Mouse (Mus musculus) naive thymus-derived CD4-positive, alpha-beta T cell, adult 5 months (primary cell): ENCODE results near the gene Psen2. TPM values are rescaled to one million over a fixed set of nuclear protein-coding genes. Genes with fewer than 3 reads are reported as not detected.

Source experiments
- polyA plus RNA-seq: library from polyadenylated mRNA; unstranded; fragments of 100-300 nt; shearing (Covaris generic); gene quantifications from one replicate; pipeline ENCODE4 v1.2.1, GENCODE M21; 2017

The Psen2 gene
- 52.2 TPM for polyA plus RNA-seq

DNA sequence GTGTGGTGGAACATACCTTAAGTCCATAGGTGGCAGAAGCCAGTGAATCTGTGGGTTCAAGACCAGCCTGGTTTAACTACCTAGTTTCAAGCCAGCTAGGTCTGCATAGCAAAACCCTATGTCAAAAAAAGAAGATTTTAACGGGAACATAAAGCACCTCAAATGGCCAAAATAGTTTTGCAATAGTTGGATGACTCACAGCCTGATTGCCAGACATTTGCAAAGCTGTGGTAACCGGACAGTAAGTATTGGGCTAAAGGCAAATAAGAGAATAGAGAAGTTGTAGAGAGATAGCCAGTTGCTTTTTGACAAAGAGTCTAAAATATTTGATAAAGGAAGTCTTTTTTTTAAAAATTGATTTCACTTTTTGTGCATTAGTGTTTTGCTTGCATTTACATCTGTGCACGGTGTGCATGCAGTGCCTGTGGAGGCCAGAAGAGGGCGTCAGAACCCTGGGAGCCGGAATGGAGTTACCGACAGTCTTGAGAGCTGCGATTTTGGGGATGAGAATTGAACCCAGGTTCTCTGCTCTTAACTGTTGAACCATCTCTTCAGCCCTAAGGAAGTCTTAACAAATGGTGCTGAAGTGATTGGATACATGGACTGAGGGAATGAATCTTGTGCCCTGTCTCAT is at the start of gene Psen2:
Psen2 (minus strand) TSS at position 75 of the 634 bp plus-strand sequence.

GRCm38 (mm10) chr1:180198959-180199714 is 64.1 kb downstream of the Psen2 start, which contains the start of gene Coq8a:
Coq8a (minus strand) TSS chr1:180199602.

Other genes with a start within 250 kb of the Psen2 start
- gene Coq8a, start 63.8 kb downstream of the Psen2 start, polyA plus RNA-seq = 40.8 TPM
- gene Itpkb, start 67.0 kb upstream of the Psen2 start, polyA plus RNA-seq = 170 TPM
- not detected for gene Stum, start 220.1 kb upstream of the Psen2 start, polyA plus RNA-seq